Mouse (Mus musculus) bone marrow macrophage, adult 2 months (primary cell): ENCODE measurements around the gene Hmx3.

Source experiments
- CTCF ChIP-seq: IDR thresholded peaks from 2 replicates; pipeline ENCODE4 v1.5.1; 2012; ENCODE audit warnings: low read depth, mild to moderate bottlenecking, low read length, moderate library complexity
- POLR2A ChIP-seq: IDR thresholded peaks from 2 replicates; pipeline ENCODE4 v1.6.1; 2012; ENCODE audit warnings: mild to moderate bottlenecking, low read depth, low read length, borderline replicate concordance

DNA sequence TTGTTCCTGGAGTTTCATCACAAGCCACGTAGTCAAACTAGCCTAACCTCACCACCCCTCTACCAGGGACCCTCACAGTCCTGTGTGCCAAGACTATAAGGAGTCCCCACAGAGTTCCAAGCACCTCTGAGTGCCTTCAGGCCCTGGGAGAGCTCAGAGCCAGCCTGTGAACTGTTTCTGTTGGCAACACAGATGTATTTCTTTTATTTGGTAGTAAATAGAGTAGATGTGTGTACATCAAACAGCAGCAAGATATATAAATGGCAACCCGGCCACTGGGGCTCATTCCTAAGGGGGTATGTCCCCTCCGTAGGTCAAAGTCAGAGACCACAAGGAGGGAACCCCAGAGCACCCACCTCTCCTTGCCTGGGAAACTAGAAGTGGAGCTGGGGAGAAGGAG lies 5.8 kb downstream of the Hmx3 start, which contains the start of gene Hmx2:
- TF ChIP-seq CTCF, result no peak
- no peak for TF ChIP-seq POLR2A
